Mouse (Mus musculus): Measurements from ENCODE around the gene Defa32.
"Not testable (repeated sequence)": the region's sequence is repeated elsewhere in the genome, so short reads cannot be mapped to it uniquely, and the experiment has no call there.

The Defa32 gene

GRCm38 (mm10) chr8:21528732-21529131, at the start of gene Defa32:
Defa32 (plus strand) TSS chr8:21529032.
- DNase-seq (ENCODE audit: low spot score in 2 of 2), result not testable (repeated sequence)

GRCm38 (mm10) chr8:21508958-21509357, 19.9 kb upstream of the Defa32 start, which contains the start of gene Defa20:
Defa20 (plus strand) TSS chr8:21509258.
- not testable (repeated sequence) for DNase-seq (ENCODE audit: low spot score in 2 of 2)

GRCm38 (mm10) chr8:21565086-21565485, 36.3 kb downstream of the Defa32 start, which contains the start of gene Defa37:
Defa37 (plus strand) TSS chr8:21565386.
- DNase-seq (ENCODE audit: low spot score in 2 of 2), result not testable (repeated sequence)
